Mouse (Mus musculus): Measurements from ENCODE around the gene Crip1. TPM values are rescaled to one million over a fixed set of nuclear protein-coding genes. Genes with fewer than 3 reads are reported as not detected.

Crip1 gene
- polyA plus RNA-seq, 1 experiment from 2014 or later = 360 TPM

DNA sequence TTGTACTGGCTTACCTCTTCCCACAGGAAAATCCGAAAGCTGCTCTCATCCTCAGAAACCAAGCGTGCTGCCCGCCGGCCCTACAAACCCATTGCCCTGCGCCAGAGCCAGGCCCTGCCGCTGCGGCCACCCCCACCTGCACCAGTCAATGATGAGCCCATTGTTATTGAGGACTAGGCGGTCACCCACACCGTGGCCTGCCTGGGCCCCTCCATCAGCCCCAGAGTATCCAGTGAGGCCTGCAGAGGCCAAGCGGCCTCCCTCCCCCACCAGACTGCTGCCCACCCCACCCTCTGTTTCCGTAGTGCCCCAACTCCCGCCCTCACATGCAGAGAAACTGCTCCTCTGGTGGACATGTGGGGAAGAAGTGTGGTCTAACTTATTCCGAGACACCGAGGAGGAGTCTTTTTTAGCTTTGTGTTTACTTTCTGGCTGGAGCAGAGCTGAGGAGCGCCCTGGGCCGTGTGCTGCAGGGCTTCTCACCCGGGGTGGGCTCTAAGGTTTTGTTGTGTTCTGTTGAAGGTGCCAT, 9.6 kb upstream of the Crip1 start:
- Histone ChIP-seq H3K27me3 (ENCODE audit: control insufficient read depth, insufficient read depth, low read length) (no peaks in the 10 kb centered on the region), H3K9me3 (replicated peaks; ENCODE audit: control insufficient read depth, low read length) (no peaks in the 10 kb centered on the region), H3K4me1 (ENCODE audit: control insufficient read depth, insufficient read depth, low read length) (peaks cover 25% of the 10 kb centered on the region), H3K9ac (ENCODE audit: low read length) (no peak overlapping the region), H3K4me3 (replicated peaks; ENCODE audit: low read length) (no peak overlapping the region), H3K36me3 (ENCODE audit: control insufficient read depth, insufficient read depth, low read length) (peaks cover 32% of the 10 kb centered on the region), H3K27ac (ENCODE audit: low read length) (no peak overlapping the region), H3K4me2 (ENCODE audit: low read depth, low read length) (no peak overlapping the region)
- 79% methylated on average over 17 of the region's 17 CpGs for WGBS
- no peak for ATAC-seq (ENCODE audit: insufficient read depth, low FRiP score)

- Histone ChIP-seq H3K4me1 (ENCODE audit: control insufficient read depth, insufficient read depth, low read length) (peaks cover 34% of the 10 kb centered on the region), H3K36me3 (ENCODE audit: control insufficient read depth, insufficient read depth, low read length) (peaks cover 27% of the 10 kb centered on the region), H3K27ac (ENCODE audit: low read length) (no peak overlapping the region), H3K27me3 (ENCODE audit: control insufficient read depth, insufficient read depth, low read length) (no peaks in the 10 kb centered on the region), H3K9me3 (replicated peaks; ENCODE audit: control insufficient read depth, low read length) (no peaks in the 10 kb centered on the region), H3K4me3 (replicated peaks; ENCODE audit: low read length) (no peak overlapping the region), H3K4me2 (ENCODE audit: low read depth, low read length) (no peak overlapping the region), H3K9ac (ENCODE audit: low read length) (no peak overlapping the region)
- WGBS = 84% methylated on average over 18 of the region's 18 CpGs
- no peak for ATAC-seq (ENCODE audit: insufficient read depth, low FRiP score)
Measured at GRCm38 (mm10) chr12:113137260-113138213, 8.6 kb upstream of the Crip1 start.

DNA sequence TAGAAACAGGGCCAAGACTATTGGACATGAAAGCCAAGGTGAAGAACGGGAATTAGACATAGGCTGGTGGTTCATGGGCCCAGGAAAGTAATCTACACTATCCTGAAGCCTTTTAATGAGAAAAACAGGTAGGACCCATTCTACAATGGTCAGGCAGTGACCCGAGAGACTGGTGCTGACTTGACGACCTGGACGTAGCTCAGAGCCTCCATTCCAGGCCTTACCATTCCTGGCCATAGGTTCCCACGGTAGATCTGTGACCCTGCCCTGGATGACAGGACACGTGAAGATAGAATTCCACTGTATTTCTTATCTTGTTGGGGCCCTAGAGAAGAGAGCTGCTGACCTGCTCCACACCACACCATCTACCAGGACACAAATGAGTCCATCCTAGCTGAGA, 7.8 kb upstream of the Crip1 start:
- Histone ChIP-seq H3K4me2 (ENCODE audit: low read depth, low read length) (no peak overlapping the region), H3K27ac (ENCODE audit: low read length) (no peak overlapping the region), H3K9me3 (replicated peaks; ENCODE audit: control insufficient read depth, low read length) (no peaks in the 10 kb centered on the region), H3K27me3 (ENCODE audit: control insufficient read depth, insufficient read depth, low read length) (no peaks in the 10 kb centered on the region), H3K36me3 (ENCODE audit: control insufficient read depth, insufficient read depth, low read length) (peaks cover 24% of the 10 kb centered on the region), H3K4me3 (replicated peaks; ENCODE audit: low read length) (no peak overlapping the region), H3K4me1 (ENCODE audit: control insufficient read depth, insufficient read depth, low read length) (peaks cover 37% of the 10 kb centered on the region), H3K9ac (ENCODE audit: low read length) (no peak overlapping the region)
- WGBS = 73% methylated on average over 6 of the region's 6 CpGs
- ATAC-seq (ENCODE audit: insufficient read depth, low FRiP score) = no peak

DNA sequence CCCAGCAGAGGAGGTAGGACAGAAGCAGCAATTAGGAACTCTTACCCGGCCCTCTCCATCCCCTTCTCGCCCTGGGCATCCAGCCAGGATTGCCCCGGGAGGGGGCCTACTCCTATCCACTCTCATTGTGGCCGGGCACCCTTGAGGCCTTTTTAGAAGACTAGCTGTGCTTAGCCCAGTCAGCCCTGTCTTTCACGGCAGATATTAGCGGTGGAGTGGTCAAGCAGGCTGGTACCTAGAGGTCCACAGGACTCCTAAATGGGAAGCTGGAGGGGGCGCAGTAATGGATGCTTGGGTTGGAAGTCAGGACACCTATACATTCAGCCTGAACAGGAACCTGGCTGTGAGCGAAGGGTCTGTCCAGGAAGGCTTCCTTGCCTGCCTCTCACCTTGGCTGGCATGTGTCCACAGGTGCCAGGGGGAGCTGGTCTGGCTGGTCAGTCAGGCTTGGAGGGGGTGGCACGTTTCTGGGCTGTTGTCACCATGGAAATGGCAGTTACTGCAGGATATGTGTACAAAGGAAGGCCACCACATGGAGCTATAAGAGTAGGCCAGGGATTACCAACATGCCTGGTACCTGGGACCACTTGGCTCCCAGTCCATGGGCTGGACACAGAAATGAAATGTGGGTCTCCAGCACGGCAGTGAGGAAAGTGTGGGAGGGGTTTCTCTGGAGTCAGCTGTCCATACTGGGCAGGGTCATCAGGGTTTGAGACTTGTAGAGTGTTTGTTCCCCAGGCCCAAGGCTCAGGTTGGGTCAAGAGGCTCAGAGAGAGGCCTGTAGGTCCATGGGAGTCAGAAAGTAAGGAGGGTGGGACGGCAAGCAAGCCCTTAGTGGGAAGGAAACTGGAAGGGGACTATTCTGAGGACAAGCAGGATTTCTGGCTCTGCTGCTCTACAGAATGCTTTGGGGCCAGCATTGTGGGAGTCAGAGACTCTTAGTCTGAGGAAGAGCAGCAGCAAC, 6.9 kb upstream of the Crip1 start:
- H3K9me3 ChIP-seq (replicated peaks; ENCODE audit: control insufficient read depth, low read length) = no peaks in the 10 kb centered on the region
- H3K36me3 ChIP-seq (ENCODE audit: control insufficient read depth, insufficient read depth, low read length) = peaks cover 22% of the 10 kb centered on the region
- H3K4me3 ChIP-seq (replicated peaks; ENCODE audit: low read length) = peak overlapping the region; percentile 60
- H3K4me1 ChIP-seq (ENCODE audit: control insufficient read depth, insufficient read depth, low read length) = peaks cover 34% of the 10 kb centered on the region
- WGBS = 43% methylated on average over 11 of the region's 11 CpGs
- peak overlapping the region; percentile 78 for H3K4me2 ChIP-seq (ENCODE audit: low read depth, low read length)
- no peaks in the 10 kb centered on the region for H3K27me3 ChIP-seq (ENCODE audit: control insufficient read depth, insufficient read depth, low read length)
- H3K27ac ChIP-seq (ENCODE audit: low read length) = no peak overlapping the region
- ATAC-seq (ENCODE audit: insufficient read depth, low FRiP score) = no peak
- no peak overlapping the region for H3K9ac ChIP-seq (ENCODE audit: low read length)

DNA sequence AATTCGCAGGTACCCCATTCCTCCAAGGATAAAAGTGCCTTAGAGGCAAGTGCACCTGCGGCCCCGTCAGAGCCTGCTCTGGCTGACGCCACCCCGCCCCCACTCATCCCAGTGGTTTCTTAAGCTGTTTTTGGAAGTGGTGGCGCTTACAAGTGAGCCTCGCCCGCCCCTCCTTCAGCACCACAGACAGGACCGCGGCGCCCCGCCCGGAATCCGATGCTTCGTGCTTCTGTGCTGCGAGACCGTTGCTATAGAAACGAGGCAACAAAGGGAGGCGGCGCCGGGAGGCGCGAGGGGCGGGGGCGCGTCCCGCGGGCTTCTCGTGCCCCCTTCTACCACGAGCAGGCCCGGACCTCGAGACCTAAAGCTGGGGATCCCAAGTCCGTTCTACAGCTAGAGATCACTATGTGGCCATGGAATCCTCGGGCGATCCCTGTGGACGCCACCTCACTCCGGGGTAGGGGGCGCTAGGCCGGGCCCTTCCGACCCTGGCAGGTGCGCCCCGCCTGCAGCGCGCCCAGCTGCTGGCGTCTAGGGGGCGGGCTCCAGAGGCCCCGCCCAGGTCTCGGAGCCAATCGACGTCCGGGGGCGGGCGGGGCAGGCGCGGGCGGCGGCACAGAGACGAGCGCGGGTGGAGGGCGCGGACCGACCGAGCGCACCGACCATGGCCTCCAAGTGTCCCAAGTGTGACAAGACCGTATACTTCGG, 6.1 kb upstream of the Crip1 start, which contains the start of gene Crip2:
Gene Crip2 (plus strand): TSS at position 329 of the 708 bp plus-strand sequence.
- Histone ChIP-seq H3K9ac (ENCODE audit: low read length) (peak within 1 kb of the TSS; percentile 72), H3K4me2 (ENCODE audit: low read depth, low read length) (peak within 1 kb of the TSS; percentile 78), H3K36me3 (ENCODE audit: control insufficient read depth, insufficient read depth, low read length) (peaks cover 15% of the 10 kb centered on the region), H3K27me3 (ENCODE audit: control insufficient read depth, insufficient read depth, low read length) (no peaks in the 10 kb centered on the region), H3K4me3 (replicated peaks; ENCODE audit: low read length) (peak within 1 kb of the TSS; percentile 60), H3K9me3 (replicated peaks; ENCODE audit: control insufficient read depth, low read length) (no peaks in the 10 kb centered on the region), H3K27ac (ENCODE audit: low read length) (peak within 1 kb of the TSS; percentile 79), H3K4me1 (ENCODE audit: control insufficient read depth, insufficient read depth, low read length) (peaks cover 34% of the 10 kb centered on the region)
- ATAC-seq (ENCODE audit: insufficient read depth, low FRiP score) = peak; percentile 88
- under 1% methylated on average over 67 of the region's 68 CpGs for WGBS

DNA sequence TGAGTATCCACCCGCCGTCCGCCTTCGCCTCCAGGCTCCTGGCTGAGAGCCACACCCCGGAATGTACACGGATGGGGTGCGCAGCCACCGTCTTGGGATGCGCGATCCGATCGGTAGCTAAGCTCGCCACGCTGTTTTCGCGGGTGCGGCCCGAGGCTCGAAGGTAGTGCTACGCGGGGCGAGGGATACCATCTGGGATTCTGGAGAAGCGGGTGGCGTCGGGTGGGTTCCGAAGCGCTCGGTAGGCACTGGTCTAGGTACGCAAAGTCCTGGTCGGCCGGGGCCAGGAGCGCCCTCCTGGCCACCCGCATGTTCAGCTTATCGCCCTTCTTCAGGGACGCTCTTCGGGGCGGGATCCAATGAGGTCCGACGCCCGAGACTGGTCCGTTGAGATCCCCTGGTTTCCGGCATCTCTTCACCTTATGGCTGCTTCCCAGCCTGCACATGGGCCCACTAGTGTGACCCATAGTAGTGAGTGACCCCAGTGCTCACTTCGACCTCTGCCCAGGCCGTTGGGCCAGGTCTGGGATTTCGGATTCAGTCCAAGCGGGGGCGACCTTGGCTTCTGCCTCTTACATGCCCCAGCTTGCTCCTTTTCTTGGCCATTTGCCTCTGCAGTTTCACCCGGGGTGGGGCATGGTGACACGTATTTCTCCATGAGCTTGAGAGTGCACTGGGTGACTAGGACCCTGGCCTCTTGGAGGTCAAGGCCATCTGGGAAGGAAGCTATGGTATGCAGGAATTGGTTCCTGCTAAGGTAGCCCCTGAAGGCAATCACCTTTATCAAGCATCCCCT, 5.3 kb upstream of the Crip1 start:
- Histone ChIP-seq H3K9ac (ENCODE audit: low read length) (peak overlapping the region; percentile 72), H3K36me3 (ENCODE audit: control insufficient read depth, insufficient read depth, low read length) (peaks cover 9% of the 10 kb centered on the region; the same call in 1 of the 2 replicates), H3K4me1 (ENCODE audit: control insufficient read depth, insufficient read depth, low read length) (peaks cover 34% of the 10 kb centered on the region), H3K9me3 (replicated peaks; ENCODE audit: control insufficient read depth, low read length) (no peaks in the 10 kb centered on the region), H3K27me3 (ENCODE audit: control insufficient read depth, insufficient read depth, low read length) (no peaks in the 10 kb centered on the region), H3K4me2 (ENCODE audit: low read depth, low read length) (peak overlapping the region; percentile 78), H3K4me3 (replicated peaks; ENCODE audit: low read length) (peak overlapping the region; percentile 60), H3K27ac (ENCODE audit: low read length) (peak overlapping the region; percentile 79)
- ATAC-seq (ENCODE audit: insufficient read depth, low FRiP score) = no peak
- WGBS = 5% methylated on average over 49 of the region's 49 CpGs

DNA sequence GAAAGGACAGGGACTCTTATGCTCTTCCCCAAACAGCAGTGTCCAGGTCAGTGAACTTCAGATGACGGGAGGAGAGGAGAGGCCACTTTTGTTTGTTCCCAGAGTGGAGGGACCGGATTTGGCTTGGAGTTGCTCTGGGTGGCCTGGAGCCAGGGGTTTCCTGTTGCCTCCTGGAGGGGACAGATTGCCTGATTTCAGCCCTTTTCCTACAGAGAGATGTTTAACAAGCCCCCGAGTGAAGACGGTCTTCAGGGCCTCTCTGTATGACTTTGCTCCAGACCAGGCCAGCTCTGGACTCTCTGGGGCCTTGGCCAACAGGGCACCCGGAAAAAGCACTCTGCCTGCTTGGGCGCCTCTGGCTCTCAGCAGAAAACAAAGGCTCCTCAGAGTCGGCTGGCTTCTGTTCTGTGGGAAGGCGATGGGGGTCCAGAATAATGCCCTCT, 4.6 kb upstream of the Crip1 start:
- no peaks in the 10 kb centered on the region for H3K9me3 ChIP-seq (replicated peaks; ENCODE audit: control insufficient read depth, low read length)
- no peak for ATAC-seq (ENCODE audit: insufficient read depth, low FRiP score)
- peaks cover 36% of the 10 kb centered on the region for H3K4me1 ChIP-seq (ENCODE audit: control insufficient read depth, insufficient read depth, low read length)
- H3K27ac ChIP-seq (ENCODE audit: low read length) = peak overlapping the region; percentile 79
- no peaks in the 10 kb centered on the region for H3K27me3 ChIP-seq (ENCODE audit: control insufficient read depth, insufficient read depth, low read length)
- H3K36me3 ChIP-seq (ENCODE audit: control insufficient read depth, insufficient read depth, low read length) = 0 out of 2 replicates have a peak, but pooled peaks cover 3% of the 10 kb centered on the region
- H3K4me2 ChIP-seq (ENCODE audit: low read depth, low read length) = peak overlapping the region; percentile 78
- peak overlapping the region; percentile 60 for H3K4me3 ChIP-seq (replicated peaks; ENCODE audit: low read length)
- H3K9ac ChIP-seq (ENCODE audit: low read length) = peak overlapping the region; percentile 72
- 53% methylated on average over 8 of the region's 8 CpGs for whole genome bisulfite sequencing
